Mouse (Mus musculus) left cerebral cortex, postnatal 4 days (tissue): ENCODE data around the gene Zfp810. TPM values are rescaled to one million over a fixed set of nuclear protein-coding genes. Genes with fewer than 3 reads are reported as not detected.

ENCODE experiments used
- DNase-seq: peaks from one replicate; pipeline ENCODE4 v3.0.0-alpha.2; 2022
- intact Hi-C: fragments of 180-260 bp; cut with DNase I; formaldehyde crosslinking; loops from one replicate; pipeline ENCODE4 v1.15.1; 2025
- total RNA-seq, 2 experiments: library from RNA; stranded (reverse); gene quantifications; 2 replicates each; pipeline ENCODE4 v1.2.3; 2021

Zfp810 gene
- total RNA-seq, 2 experiments from 2014 or later: 24.3 to 24.6 TPM

DNA sequence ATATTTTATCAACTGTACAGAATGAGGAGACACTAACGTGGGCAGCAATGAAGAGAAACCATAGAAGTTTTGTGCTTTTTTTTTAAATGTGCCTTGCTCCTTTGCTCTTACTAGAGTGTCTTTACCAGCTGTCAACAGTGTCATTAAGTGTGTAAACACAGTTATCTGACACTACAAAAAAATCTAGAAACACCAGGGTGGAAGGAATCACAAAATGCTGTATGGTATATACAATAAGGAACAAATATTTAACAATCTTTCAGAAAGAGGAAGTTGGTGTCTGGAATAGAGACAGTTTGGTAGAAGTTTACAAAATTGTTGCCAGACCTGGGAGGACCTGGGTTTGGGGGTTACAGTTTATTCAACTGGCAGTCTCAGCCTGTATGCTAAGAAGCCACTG, 45.9 kb downstream of the Zfp810 start:
- no peak for DNase-seq
- intact Hi-C loops: no loop called here

DNA sequence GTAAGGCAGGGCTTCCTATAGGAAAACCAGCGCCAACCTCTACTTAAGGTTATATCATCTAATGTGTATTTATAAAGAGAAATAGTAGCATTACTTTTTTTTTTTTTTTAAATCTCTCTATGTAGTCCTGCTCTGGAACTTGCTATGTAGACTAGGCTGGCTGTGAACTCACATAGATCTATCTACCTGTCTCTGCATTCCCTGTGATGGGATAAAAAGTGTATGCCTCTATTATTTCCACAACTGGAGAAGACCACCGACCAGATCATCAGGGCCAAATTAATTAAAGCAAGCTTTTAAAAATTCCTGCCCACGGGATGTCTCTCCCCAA, 47.4 kb downstream of the Zfp810 start:
- DNase-seq: no peak
- intact Hi-C loops: no loop called here

DNA sequence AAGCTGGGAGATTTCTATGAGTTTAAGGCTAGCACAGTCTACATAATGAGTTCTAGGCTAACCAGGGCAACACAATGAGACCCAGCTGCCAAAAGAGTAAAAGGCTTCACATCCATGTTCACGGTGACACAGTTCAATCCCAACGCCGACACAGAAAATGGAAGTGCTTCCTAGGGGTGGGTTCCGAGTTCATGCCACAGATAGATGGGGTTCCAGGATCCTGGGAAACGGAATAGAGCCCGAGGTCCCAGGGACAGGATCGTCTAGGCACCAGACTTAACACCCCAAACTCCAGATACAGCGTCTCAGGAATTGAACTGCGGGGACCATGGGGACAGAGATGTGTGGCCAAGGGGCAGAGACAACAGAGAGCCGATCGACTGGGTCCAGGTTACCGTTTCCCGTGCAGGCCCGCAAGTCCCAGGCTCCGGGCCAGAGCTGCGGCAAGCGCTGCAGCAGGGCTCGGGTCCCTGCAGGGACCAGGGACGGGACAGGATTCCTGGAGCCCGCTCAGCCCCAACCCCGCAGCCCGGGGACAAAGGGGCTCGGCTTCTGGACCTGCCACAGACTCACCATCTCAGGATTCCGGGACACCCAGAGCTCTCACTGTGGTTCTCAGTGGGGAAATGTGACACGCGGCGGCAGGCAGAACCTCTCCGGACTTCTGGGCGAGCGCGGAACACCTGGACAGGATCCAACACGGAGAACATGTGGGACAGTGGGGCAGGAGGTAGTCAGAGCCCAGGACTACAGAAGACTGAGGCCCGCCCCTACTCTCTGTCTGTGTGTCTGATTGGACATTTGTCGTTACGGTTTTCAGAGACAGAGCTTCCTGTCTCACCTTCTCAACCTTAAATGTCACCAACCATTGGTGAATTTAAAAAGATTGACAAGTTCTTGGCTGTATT, 48.0 kb downstream of the Zfp810 start, which contains the start of gene Zfp599:
Gene Zfp599, minus strand, starts transcription at position 712 of the 908 bp plus-strand sequence.
- peak; percentile 65 for DNase-seq
- intact Hi-C loops: no loop called here

DNA sequence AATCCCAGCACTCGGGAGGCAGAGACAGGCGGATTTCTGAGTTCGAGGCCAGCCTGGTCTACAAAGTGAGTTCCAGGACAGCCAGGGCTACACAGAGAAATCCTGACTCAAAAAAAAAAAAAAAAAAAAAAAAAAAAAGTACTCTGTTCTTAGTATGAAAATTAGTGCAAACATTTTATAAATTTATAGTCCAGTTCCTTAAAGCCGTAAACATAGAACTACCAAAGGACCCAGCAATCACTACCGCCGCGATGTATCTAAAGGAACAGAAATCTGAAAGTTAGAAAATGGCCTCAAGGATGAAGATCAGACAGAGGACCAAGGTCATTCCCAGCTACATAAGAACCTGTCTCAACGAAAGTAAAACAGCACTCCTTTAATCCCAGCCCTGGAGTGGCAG, 48.7 kb downstream of the Zfp810 start:
- intact Hi-C loops: no loop called here
- no peak for DNase-seq

DNA sequence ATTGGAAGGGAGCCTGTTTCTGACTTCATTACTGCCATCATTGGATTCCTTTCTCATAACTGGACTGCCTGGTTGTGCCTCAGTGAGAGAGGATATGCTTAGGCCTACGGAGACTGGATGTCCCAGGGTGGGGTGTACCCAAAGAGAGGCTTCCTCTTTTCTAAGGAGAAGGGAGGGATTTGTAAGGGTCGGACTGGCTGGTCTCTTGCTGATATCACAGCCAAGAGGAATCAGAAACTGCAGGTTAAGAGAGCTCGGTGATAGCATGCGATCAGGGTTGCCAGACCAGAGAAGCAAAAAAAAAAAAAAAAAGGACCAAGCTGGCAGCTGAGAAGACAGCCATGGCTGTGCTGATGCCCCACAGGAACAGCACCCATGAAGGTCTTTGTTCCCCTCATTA, 50.9 kb downstream of the Zfp810 start:
- DNase-seq: no peak
- intact Hi-C loops: no loop called here

DNA sequence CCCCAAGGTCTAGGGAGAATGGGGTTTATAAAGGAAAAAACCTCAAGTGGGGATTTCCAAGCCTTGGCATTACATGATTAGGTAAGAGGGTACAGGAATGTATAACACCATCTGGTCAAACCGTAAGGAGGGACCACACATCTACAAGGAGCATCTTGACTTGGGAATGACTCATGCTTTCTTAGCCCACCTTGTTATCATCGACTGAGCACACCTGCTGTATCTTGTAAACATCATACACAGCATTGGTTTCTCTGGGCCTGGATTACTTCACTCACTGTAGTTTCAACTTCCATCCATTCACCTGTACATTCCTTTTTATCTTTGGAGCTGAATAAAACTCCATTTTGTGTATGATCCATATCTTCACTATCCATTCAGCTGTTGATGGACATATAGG, 63.2 kb downstream of the Zfp810 start:
- no peak for DNase-seq
- intact Hi-C loops: no loop called here

DNA sequence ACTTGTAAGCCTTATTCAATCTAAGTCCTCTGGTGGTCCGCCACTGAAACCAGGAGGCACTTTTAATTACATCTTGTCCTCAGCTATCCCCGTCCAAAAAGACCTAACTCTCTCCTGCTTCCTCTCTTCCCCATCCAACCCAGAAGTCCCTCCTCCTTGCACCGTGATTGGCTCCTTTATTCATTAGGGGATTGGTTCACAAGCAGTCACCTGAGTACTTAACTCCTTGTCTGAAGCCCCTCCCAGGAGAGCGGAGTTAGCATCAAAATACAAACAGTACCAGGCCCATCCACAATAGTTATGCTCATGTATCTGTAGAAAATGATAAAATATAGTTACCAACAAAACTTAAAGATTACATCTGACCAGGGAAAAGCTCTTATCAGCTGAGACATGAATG, 67.4 kb downstream of the Zfp810 start:
- intact Hi-C loops: no loop called here
- DNase-seq: no peak

DNA sequence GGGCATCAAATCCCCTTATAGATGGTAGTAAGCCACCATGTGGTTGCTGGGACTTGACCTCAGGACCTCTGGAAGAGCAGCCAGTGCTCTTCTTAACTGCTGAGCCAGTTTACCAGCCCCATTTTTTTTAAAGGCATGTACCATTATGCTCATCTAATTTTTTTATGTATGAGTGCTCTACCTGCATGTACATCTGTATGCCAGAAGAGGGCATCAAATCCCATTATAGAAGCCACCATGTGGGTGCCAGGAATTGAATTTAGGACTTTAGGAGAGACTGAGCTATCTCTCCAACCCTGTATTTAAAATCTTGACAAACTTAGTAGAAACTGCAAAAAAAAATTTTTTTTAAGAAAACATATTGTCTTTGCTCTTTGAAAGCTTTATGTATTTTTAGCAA, 76.9 kb downstream of the Zfp810 start:
- no peak for DNase-seq
- intact Hi-C loops: loop anchor here (10.0 kb wide), 1 partner anchor 174 kb away; no protein-coding TSS in a partner anchor

DNA sequence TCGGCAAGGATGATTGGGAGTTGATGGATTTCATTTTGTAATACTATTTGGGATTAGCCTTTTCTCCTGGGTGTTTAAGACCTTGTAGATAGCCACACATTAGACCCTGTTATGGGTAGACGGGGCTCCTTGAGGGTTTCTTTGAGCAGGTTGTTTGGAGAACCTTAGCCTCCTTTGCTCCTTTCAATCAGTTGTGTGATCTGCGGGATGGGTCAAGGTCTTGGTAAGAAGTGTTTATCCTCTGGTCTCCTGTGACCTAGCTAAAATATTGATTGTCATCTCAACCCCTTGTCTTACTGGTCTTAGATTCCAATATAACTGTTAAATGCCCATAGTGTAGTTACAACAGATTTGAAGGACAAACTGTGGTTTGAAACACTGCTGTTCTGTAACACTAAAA, 77.4 kb downstream of the Zfp810 start:
- no peak for DNase-seq
- intact Hi-C loops: loop anchor here (10.0 kb wide), 1 partner anchor 175 kb away; no protein-coding TSS in a partner anchor

DNA sequence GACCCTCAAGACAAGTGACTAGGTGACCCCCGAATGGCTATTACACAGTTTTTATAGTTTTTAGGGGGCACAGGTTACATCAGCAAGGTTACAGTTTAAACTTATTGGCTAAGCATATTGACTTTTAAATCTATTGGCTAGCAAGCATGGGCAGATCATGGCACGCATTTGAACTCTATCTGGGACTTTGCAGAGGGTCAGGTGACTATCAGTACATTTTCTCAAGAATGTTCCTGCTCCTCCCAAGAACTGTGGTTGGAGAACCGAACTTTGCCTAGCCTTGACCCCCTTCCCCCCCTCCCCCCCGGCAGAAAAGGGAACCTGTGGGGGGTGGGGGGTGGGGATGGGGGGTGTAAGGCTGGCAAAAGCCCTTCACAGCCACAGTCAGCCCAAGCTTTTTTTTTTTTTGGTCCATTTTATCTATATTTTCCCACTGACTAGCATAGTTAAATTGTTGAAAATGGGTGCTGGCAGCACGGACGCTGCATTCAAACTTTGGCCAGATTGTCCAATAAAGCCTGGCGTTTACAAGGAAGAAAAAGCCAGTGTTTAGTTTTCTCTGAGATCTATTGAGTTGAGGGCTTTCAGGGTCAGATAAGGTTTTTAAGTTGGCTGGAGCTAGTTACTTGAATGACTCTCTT, 77.9 kb downstream of the Zfp810 start:
- no peak for DNase-seq
- intact Hi-C loops: loop anchor here (10.0 kb wide), 1 partner anchor 175 kb away; no protein-coding TSS in a partner anchor

DNA sequence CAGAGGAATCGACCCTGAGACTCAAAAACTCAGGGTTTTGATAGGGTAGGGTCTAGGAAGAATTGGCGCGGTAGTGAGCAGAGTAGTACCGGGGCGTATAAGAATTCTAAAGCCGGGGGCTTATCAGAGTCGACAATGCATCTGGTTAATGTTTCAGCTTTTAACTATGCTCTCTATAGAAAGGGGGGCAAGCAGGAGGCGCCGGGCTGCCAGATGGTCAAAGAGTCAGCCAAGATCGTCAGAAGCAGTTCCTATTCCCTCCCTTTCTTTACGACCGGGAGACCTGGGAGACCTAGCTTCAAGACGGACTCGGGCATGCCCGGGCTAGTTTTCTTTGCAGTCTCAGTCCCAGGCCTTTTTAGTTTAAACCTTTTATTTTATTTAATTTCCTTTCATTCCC, 80.6 kb downstream of the Zfp810 start:
- intact Hi-C loops: no loop called here
- peak; percentile 53 for DNase-seq

Other genes with a start within 250 kb of the Zfp810 start
- gene Gm49318, start 236.4 kb downstream of the Zfp810 start, total RNA-seq: not detected
- gene Zfp653, start 236.3 kb downstream of the Zfp810 start, total RNA-seq: 10 to 100 TPM; 28.6 to 30.1 TPM
- 10 to 100 TPM; 43.2 to 44.6 TPM for gene Ecsit, start 222.2 kb downstream of the Zfp810 start, total RNA-seq
- under 1 TPM in 1 of 2 experiments, not detected in 1; 0.44 TPM for gene Cnn1, start 208.4 kb downstream of the Zfp810 start, total RNA-seq
- gene Elof1, start 190.5 kb downstream of the Zfp810 start, total RNA-seq: 10 to 100 TPM; 65.7 to 66.6 TPM
- under 1 TPM; 0.26 to 0.38 TPM for gene Acp5, start 171.9 kb downstream of the Zfp810 start, total RNA-seq
- 10 to 100 TPM; 37.4 to 38.1 TPM for gene Pigyl, start 150.8 kb downstream of the Zfp810 start, total RNA-seq
- under 1 TPM; 0.78 to 0.83 TPM for gene Zfp872, start 119.6 kb downstream of the Zfp810 start, total RNA-seq
- 10 to 100 TPM; 12.8 to 13.7 TPM for gene Zfp809, start 81.9 kb downstream of the Zfp810 start, total RNA-seq
- gene Zfp599, start 47.8 kb downstream of the Zfp810 start, total RNA-seq: 1 to 10 TPM; 5.0 to 6.2 TPM
- 1 to 10 TPM; 5.3 to 5.5 TPM for gene Anln, start 81.5 kb upstream of the Zfp810 start, total RNA-seq
- 10 to 100 TPM; 10.1 to 10.3 TPM for gene 9530077C05Rik, start 103.9 kb upstream of the Zfp810 start, total RNA-seq
- not detected for gene Gm17545, start 146.6 kb upstream of the Zfp810 start, total RNA-seq
- gene Rp9, start 162.1 kb upstream of the Zfp810 start, total RNA-seq: 10 to 100 TPM; 55.9 to 58.6 TPM
- 10 to 100 TPM; 26.8 to 31.2 TPM for gene Bbs9, start 168.1 kb upstream of the Zfp810 start, total RNA-seq